Mouse (Mus musculus) adrenal gland (tissue): Measurements from ENCODE around the gene Arhgef38.

Experiments
- intact Hi-C: fragments of 180-260 bp; cut with DNase I; formaldehyde crosslinking; loops from one replicate; pipeline ENCODE4 v1.15.1; 2025

Gene Arhgef38

DNA sequence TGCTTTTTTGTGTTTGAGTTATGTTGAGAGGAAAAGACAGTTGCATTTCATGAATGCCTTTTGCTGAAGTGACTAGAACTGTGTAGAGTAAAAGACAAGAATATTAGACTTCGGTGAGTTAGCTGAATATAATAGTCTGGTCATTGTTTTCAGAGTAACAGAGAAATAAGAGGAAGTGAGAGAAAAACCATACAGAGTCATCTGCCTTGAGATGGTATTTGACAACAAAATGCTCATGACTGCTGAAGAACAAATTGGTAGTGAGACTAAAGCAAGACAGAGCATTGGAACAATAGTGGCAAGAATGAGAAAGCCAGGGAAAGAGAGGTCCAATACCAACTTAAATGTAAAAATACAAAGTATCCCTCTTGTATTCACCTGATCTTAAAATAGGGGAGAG is 141.8 kb downstream of the Arhgef38 start:
- intact Hi-C loops = no loop called here

DNA sequence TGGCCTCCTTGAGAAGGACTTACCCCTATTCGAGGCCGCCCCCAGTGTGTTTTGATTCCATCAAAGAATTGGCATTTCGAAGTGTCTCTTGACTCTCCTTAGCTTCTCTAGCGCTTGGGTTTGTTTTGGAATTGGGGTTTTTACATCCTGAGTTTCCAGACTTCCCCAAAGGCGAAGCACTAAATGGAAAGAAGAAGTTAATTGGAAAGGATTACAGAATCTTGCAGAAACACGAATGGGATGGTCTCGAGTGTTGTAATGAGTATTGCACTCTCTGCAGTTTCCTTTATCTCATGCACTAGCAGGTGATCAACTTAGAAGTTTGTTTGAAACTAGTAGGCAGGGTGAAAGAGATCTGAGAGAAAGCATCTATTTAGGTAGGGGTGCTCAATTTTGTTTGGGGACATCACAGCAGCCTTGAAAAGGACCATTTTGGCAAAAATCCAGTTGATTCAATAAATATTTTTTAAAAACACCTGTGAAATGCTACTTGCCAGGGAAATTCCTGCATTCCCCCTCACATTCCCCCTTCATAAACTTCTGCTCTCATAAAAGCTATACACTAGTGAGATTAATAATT is 142.4 kb downstream of the Arhgef38 start:
- intact Hi-C loops = no loop called here

DNA sequence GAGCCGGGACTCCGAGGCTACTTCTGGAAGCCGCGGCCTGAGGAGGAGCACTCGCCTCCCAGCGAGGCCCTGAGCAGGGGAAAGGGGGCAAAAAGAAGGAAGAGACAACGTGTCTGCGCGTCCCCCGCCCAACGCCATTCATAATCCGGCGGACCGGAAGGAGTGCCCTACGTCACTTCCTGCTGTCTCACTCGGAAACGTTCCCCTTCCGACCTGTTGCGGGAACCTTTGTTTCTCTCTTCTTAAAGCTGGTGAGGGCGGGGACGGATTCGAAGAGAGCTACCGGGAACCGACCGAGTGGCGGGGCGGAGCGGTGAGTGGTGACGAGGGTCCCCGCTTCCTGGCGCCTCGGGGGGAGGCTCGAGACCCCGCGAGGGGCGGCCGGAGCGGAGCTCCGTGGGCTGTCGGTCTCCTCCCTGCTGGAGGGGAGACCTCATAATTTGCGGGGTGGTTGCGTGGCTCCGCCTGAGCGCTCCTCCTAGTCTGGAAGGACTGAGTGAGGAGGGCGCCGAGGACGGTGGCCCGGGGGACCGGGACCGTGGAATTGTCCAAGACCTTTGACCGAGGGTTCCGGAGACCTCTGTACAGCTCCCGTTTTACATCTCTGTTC is 143.0 kb downstream of the Arhgef38 start, which contains the start of the genes Ints12 and Gstcd:
Ints12 (plus strand) TSS at position 177 of the 610 bp plus-strand sequence.
Gstcd (minus strand) TSS at position 370 of the 610 bp plus-strand sequence.
- intact Hi-C loops = no loop called here

DNA sequence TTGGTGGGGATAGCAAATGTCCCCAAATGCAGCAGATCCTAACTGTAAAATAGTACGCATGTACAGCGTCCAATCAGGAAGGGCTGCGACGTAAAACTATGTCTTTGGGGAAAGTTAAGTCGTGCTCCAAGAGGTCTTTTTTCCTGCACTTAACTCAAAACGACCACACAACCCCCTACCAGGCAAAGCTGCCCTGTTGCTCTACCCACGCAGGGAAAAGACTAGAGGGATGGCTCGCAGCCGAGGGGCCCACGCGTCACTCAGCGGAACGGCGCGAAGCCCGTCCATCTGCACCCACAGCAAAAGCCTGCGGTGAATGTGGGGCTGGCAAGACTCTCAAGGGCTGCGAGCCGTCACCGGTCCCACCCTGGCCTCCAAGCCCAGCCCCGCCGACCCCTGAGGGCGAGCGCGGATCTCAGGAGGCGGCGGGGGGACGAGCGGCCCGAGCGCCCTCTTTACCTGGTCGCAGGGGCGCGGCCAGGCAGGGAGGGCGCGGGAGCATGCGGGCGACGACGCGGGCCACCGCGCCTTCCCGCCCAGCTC is 143.6 kb downstream of the Arhgef38 start:
- intact Hi-C loops = no loop called here

DNA sequence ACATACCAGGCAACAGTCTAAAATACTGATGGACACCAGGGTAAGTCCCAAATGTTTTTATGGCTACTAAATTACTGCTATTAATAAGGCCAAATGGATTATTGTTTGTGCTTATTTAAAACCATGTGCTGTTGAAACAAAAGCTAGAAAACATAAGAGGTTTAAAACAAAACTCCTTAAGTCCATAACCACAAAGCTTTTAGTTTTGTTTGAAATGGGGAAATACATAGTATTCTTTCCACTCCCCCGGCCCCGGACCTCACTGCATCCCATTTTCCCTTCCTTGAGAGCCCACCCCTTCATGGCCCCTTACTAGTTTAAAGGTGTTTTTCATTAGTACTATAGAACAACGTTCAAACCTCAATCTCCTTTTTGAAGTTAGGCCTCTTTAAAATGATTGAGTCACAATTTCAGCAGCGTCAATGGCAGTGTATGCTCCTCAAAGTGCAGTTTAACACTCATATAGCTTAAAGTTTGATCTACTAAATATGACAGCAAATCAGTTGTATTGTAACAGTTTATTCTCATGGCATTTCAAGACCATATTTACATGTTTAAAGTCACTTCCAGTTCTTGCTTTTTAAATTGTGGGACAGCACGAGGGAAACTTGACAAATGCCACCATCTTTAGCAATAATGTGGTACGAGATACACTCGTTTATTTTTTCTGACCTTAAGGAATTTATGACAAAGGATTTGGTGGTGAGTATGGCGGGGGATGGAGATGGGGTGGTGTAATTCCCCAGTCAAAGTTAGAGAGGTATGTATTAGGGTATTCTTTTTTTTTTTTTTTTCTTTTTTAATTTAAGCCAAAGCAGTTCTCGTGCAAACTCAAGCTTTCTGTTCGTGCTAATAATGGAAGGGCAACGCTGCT is 144.3 kb downstream of the Arhgef38 start:
- intact Hi-C loops = no loop called here

DNA sequence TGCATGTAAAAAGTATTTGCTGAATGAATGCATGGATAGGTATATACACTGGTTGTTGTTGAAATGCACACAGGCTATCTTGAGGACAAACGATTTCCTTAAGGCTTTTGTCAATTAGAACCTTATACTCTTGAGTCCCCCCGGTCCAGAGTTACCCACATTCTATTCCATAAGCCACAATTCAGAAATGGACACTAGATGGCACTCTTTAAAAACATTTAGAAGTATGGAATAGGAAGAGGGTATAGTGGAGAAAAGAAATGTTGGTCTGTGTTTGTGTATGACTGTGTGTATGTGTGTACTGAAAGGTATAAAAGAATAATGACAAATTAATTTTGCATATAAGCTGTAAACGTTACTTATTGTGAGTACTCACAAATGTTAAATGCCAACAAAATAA is 148.9 kb downstream of the Arhgef38 start:
- intact Hi-C loops = loop anchor here (2.0 to 5.0 kb wide), 2 partner anchors 187 to 339 kb away; no protein-coding TSS in a partner anchor

DNA sequence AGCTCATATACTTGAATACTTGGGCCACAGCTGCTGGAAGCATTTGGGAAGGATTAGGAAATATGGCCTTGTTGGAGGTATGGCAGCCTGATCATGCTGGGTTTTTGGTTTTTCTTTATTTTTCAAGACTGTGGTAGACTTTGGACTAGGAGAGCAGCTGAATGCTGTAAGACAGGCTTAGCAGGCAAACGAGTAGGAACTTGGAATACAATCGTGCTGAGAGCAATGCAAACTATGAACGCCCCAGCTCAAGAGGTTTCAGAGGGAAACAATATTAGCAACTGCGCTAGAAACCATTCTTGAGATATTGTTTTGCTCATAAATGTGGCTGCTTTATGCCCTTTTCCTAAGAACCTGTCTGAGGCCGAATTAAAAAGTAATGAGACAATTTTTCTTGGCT is 152.0 kb downstream of the Arhgef38 start:
- intact Hi-C loops = no loop called here

DNA sequence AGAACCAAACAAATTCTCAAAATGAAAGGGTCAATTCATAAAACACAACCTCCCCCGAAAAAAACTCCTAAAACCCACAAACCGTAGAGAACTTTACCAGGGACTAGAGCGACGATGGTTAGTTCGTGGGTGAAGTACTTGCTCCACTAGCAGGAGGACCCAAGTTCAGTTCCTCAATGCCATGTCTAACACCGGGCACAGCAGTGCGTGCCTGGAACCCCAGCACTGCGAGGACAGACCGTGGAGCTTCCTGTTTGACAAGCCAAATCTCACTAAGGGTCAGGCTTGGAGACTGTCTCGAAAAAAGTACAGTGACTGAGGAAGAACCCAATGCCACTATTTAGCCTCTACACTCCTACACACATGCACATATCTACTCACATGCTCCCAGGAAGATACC is 159.2 kb downstream of the Arhgef38 start:
- intact Hi-C loops = no loop called here
